Mouse (Mus musculus) G1E (cell line): ENCODE data around the gene Hist1h4m. TPM values are rescaled to one million over a fixed set of nuclear protein-coding genes. Genes with fewer than 3 reads are reported as not detected.
"Not testable (repeated sequence)": the region's sequence is repeated elsewhere in the genome, so short reads cannot be mapped to it uniquely, and the experiment has no call there.

Experiments
- ATAC-seq: 2 replicates; pipeline ENCODE4 v1.8.0; 2016; ENCODE audit warnings: mild to moderate bottlenecking; ENCODE audit not compliant: insufficient number of reproducible peaks, poor library complexity, low FRiP score, severe bottlenecking; ENCODE audit errors: extremely low read depth
- DNase-seq: peaks from one replicate; pipeline ENCODE4 v3.0.0; 2012; ENCODE audit warnings: low spot score
- H3K27me3 ChIP-seq: 2 replicates; pipeline ENCODE4 v1.6.1; 2012; ENCODE audit warnings: mild to moderate bottlenecking, low read length, inconsistent platforms; ENCODE audit not compliant: insufficient read depth
- H3K36me3 ChIP-seq: replicated peaks from 2 replicates; pipeline ENCODE3; 2012; ENCODE audit warnings: mild to moderate bottlenecking, inconsistent platforms
- H3K4me1 ChIP-seq: 2 replicates; pipeline ENCODE4 v1.6.1; 2012; ENCODE audit warnings: low read depth, low read length, inconsistent platforms, mixed read lengths; ENCODE audit not compliant: insufficient read depth
- H3K4me3 ChIP-seq: 2 replicates; pipeline ENCODE4 v1.5.1; 2012; ENCODE audit warnings: low read depth, mild to moderate bottlenecking, inconsistent platforms, low read length, moderate library complexity, mixed read lengths
- H3K9me3 ChIP-seq: replicated peaks from 2 replicates; pipeline ENCODE4 v1.6.1; 2012; ENCODE audit warnings: inconsistent platforms
- CTCF ChIP-seq: IDR thresholded peaks from 2 replicates; pipeline ENCODE4 v1.5.1; 2012; ENCODE audit warnings: low read depth, low read length, inconsistent platforms, mixed read lengths
- GATA1 ChIP-seq: IDR thresholded peaks from 2 replicates; pipeline ENCODE4 v1.6.1; 2012; ENCODE audit warnings: borderline replicate concordance, low read length, inconsistent platforms, mixed read lengths
- GATA2 ChIP-seq: IDR thresholded peaks from 2 replicates; pipeline ENCODE4 v1.6.1; 2012; ENCODE audit warnings: low read depth, low read length, inconsistent platforms, borderline replicate concordance
- POLR2AphosphoS5 ChIP-seq: IDR thresholded peaks from 2 replicates; pipeline ENCODE4 v1.6.1; 2012; ENCODE audit warnings: low read depth, low read length, inconsistent platforms; ENCODE audit not compliant: insufficient replicate concordance
- TAL1 ChIP-seq: conservative IDR thresholded peaks from 2 replicates; pipeline ENCODE4 v1.6.1; 2012; ENCODE audit warnings: low read depth, low read length, inconsistent platforms, mixed read lengths
- polyA plus RNA-seq: library from polyadenylated mRNA; stranded (reverse); fragments of >175 nt; gene quantifications from 2 replicates; pipeline ENCODE4 v1.2.3, GENCODE M21; 2012
- total RNA-seq, 2 experiments: library from RNA; stranded (forward) in 1 of 2; stranded (reverse) in 1 of 2; fragments of 200-1000 nt in 1 of 2; fragments of >200 nt in 1 of 2; fragmentation: Nextera tagmentation in 1 of 2; gene quantifications; 2 replicates each; pipeline ENCODE4 v1.2.3; 2014 to 2017

Hist1h4m gene
- total and polyA plus RNA-seq, 3 experiments, result 94.6 to 203 TPM; not detected in 1

GRCm38 (mm10) chr13:21782361-21783254 is 28.9 kb upstream of the Hist1h4m start:
- peaks cover 18% of the 10 kb centered on the region for H3K4me1 ChIP-seq
- H3K9me3 ChIP-seq, ATAC-seq, H3K27me3 ChIP-seq, DNase-seq, H3K36me3 ChIP-seq: not testable (repeated sequence)
- peak; percentile 83 for TF ChIP-seq POLR2AphosphoS5
- peak overlapping the region; percentile 63; the same call in 1 of the 2 replicates for H3K4me3 ChIP-seq

GRCm38 (mm10) chr13:21783255-21783617 is 28.3 kb upstream of the Hist1h4m start, which contains the start of gene Hist1h3i:
Gene Hist1h3i, minus strand, starts transcription at chr13:21783370.
- Histone ChIP-seq H3K9me3 (no peaks in the 10 kb centered on the region), H3K4me1 (peaks cover 19% of the 10 kb centered on the region), H3K27me3 (no peaks in the 10 kb centered on the region), H3K4me3 (peak within 1 kb of the TSS; percentile 63; the same call in 1 of the 2 replicates), H3K36me3 (no peaks in the 10 kb centered on the region)
- ATAC-seq (no peak), DNase-seq (peak; percentile 51)
- TF ChIP-seq POLR2AphosphoS5, result peak; percentile 93; the same call in 1 of the 2 replicates
- TF ChIP-seq TAL1, result no peak
- no peak for TF ChIP-seq GATA2
- no peak for TF ChIP-seq CTCF
- no peak for TF ChIP-seq GATA1

DNA sequence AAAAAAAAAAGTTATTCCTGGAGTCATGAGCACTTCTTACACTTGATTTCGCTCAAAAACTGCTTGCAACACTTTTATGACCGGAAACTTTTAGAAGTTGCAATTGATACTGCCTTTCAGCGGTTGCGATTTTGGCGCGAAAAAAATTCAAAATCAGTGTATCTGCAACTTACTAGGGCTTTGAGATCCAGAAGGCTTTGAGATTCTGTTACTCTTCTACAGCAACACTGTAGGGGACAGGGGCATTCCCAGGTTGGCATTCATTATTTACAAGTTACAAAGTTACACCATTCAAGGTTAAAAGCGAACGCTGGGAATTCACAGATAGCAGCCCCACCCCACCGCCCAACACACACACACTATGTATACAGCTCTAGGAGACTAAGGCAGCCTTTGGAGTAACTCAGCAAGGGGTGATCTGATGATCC is 27.8 kb upstream of the Hist1h4m start:
- TF ChIP-seq CTCF (no peak), GATA2 (no peak), TAL1 (no peak), POLR2AphosphoS5 (no peak), GATA1 (no peak)
- ATAC-seq (no peak), DNase-seq (no peak)
- H3K27me3 ChIP-seq, result no peaks in the 10 kb centered on the region
- no peaks in the 10 kb centered on the region for H3K9me3 ChIP-seq
- peaks cover 21% of the 10 kb centered on the region for H3K4me1 ChIP-seq
- peak overlapping the region; percentile 33; the same call in 1 of the 2 replicates for H3K4me3 ChIP-seq
- H3K36me3 ChIP-seq, result no peaks in the 10 kb centered on the region

DNA sequence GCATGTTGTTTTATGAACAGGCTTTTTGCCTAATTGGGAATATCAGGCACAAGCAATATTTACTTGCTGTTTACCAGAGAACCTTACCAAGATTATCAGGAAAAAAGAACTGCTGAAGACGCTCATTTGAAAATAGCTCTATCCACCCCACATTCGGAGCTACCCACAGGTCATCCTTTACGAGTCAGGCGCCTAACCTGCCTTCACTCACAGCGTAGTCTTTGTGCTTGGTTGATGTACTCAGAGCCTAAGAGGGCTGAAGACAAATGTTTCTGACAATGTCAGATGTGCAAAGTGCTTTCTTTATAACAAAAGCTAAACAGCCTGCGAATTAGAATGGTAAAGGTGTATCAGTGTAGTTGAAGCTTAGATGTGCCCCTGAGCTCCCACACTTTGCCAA is 27.2 kb upstream of the Hist1h4m start:
- H3K27me3 ChIP-seq, result no peaks in the 10 kb centered on the region
- no peak for ATAC-seq
- no peak for DNase-seq
- no peaks in the 10 kb centered on the region for H3K9me3 ChIP-seq
- H3K4me1 ChIP-seq, result peaks cover 24% of the 10 kb centered on the region
- H3K4me3 ChIP-seq, result no peak overlapping the region
- H3K36me3 ChIP-seq, result no peaks in the 10 kb centered on the region
- TF ChIP-seq TAL1, result no peak
- TF ChIP-seq GATA1, result no peak
- TF ChIP-seq CTCF, result no peak
- TF ChIP-seq GATA2, result no peak
- no peak for TF ChIP-seq POLR2AphosphoS5

- peak overlapping the region; percentile 61; the same call in 1 of the 2 replicates for H3K4me3 ChIP-seq
- ATAC-seq (no peak), DNase-seq (no peak)
- H3K27me3 ChIP-seq, result no peaks in the 10 kb centered on the region
- H3K4me1 ChIP-seq, result peaks cover 30% of the 10 kb centered on the region
- no peak for TF ChIP-seq TAL1
- peak; percentile 99; the same call in 1 of the 2 replicates for TF ChIP-seq POLR2AphosphoS5
- TF ChIP-seq GATA2, result no peak
- no peak for TF ChIP-seq CTCF
- no peaks in the 10 kb centered on the region for H3K9me3 ChIP-seq
- no peaks in the 10 kb centered on the region for H3K36me3 ChIP-seq
Measured at GRCm38 (mm10) chr13:21786189-21786898, 25.2 kb upstream of the Hist1h4m start.

GRCm38 (mm10) chr13:21786899-21787629 is 24.5 kb upstream of the Hist1h4m start, which contains the start of the genes Hist1h2an and Hist1h2bp:
Gene Hist1h2an, minus strand, starts transcription at chr13:21787218.
Gene Hist1h2bp, plus strand, starts transcription at chr13:21787461.
- H3K9me3 ChIP-seq, H3K27me3 ChIP-seq, H3K36me3 ChIP-seq: not testable (repeated sequence)
- Histone ChIP-seq H3K4me3 (peak within 1 kb of the TSS; percentile 61; the same call in 1 of the 2 replicates), H3K4me1 (peaks cover 30% of the 10 kb centered on the region)
- DNase-seq, result peak; percentile 50
- peak; percentile 76 for ATAC-seq
